Comparison of ENCODE assay signal across 8 mouse cellular contexts in genomic region chr12:40559103-40559502, GRCm38 (mm10).
A peak's percentile ranks its signal among the peaks of the same experiment; 100 is the strongest.
DNase-seq lines count a peak whose midpoint lies in the region; ATAC-seq lines count a peak whose summit lies in the region.

No protein-coding gene starts in this region.

- peak overlapping the region; percentile 29; the same call in 1 of the 2 replicates for H3K4me2 ChIP-seq in liver, embryonic 15.5 days
- H3K4me2 ChIP-seq in stomach, embryonic 16.5 days (ENCODE audit: low read depth, low read length) = no peak overlapping the region
- no peak overlapping the region for H3K4me2 ChIP-seq in forebrain, embryonic 11.5 days (ENCODE audit: low read depth, low read length, severe bottlenecking)

- no peak overlapping the region for H3K4me3 ChIP-seq in liver, embryonic 15.5 days (replicated peaks)
- no peak overlapping the region for H3K4me3 ChIP-seq in stomach, embryonic 16.5 days (replicated peaks; ENCODE audit: low read length)
- no peak overlapping the region for H3K4me3 ChIP-seq in forebrain, embryonic 11.5 days (ENCODE audit: low read depth, low read length)

- ATAC-seq in liver, embryonic 15.5 days (ENCODE audit: insufficient read depth) = peak; percentile 56
- no peak for ATAC-seq in stomach, embryonic 16.5 days (ENCODE audit: insufficient read depth, low FRiP score)
- ATAC-seq in forebrain, embryonic 11.5 days (replicated peaks; ENCODE audit: low FRiP score) = no peak

- DNase-seq in heart, adult 18-20 months = peak; percentile 73 to 90
- no peak for DNase-seq in heart, postnatal 4 days
- DNase-seq in CD4-positive, CD25-positive, alpha-beta regulatory T cell, adult 2 months (ENCODE audit: low read depth, low spot score) = peak; percentile 30
- peak; percentile 75 to 79 for DNase-seq in heart, adult 9 months (ENCODE audit: low spot score in 2 of 2)
- no peak for DNase-seq in frontal cortex, postnatal 25 days (ENCODE audit: low spot score in 2 of 2)
- DNase-seq in forebrain, embryonic 11.5 days (ENCODE audit: low spot score) = no peak

- WGBS in liver, embryonic 15.5 days (ENCODE audit: insufficient replicate concordance) = 10% methylated on average over 11 of the region's 11 CpGs
- 62% methylated on average over 11 of the region's 11 CpGs for WGBS in stomach, embryonic 16.5 days
- WGBS in forebrain, embryonic 11.5 days = 88% methylated on average over 11 of the region's 11 CpGs

- no peak overlapping the region for H3K9ac ChIP-seq in liver, embryonic 15.5 days
- H3K9ac ChIP-seq in stomach, embryonic 16.5 days (ENCODE audit: low read length) = no peak overlapping the region
- no peak overlapping the region for H3K9ac ChIP-seq in forebrain, embryonic 11.5 days (ENCODE audit: low read length)

- H3K36me3 ChIP-seq in liver, embryonic 15.5 days (replicated peaks) = no peaks in the 10 kb centered on the region
- H3K36me3 ChIP-seq in stomach, embryonic 16.5 days (ENCODE audit: control insufficient read depth, insufficient read depth, low read length) = no peaks in the 10 kb centered on the region
- H3K36me3 ChIP-seq in forebrain, embryonic 11.5 days (ENCODE audit: control insufficient read depth, insufficient read depth, low read length) = no peaks in the 10 kb centered on the region

- H3K27ac ChIP-seq in liver, embryonic 15.5 days (replicated peaks) = peak overlapping the region; percentile 29; the same call in 1 of the 2 replicates
- H3K27ac ChIP-seq in stomach, embryonic 16.5 days (ENCODE audit: low read length) = peak overlapping the region; percentile 5; the same call in 1 of the 2 replicates
- H3K27ac ChIP-seq in forebrain, embryonic 11.5 days (ENCODE audit: low read depth, low read length) = no peak overlapping the region

- H3K27me3 ChIP-seq in liver, embryonic 15.5 days = no peaks in the 10 kb centered on the region
- no peaks in the 10 kb centered on the region for H3K27me3 ChIP-seq in stomach, embryonic 16.5 days (ENCODE audit: control insufficient read depth, insufficient read depth, low read length)
- no peaks in the 10 kb centered on the region for H3K27me3 ChIP-seq in forebrain, embryonic 11.5 days (ENCODE audit: control insufficient read depth, insufficient read depth, low read length)

- no peaks in the 10 kb centered on the region for H3K4me1 ChIP-seq in liver, embryonic 15.5 days (replicated peaks)
- H3K4me1 ChIP-seq in stomach, embryonic 16.5 days (ENCODE audit: control insufficient read depth, insufficient read depth, low read length) = no peaks in the 10 kb centered on the region
- H3K4me1 ChIP-seq in forebrain, embryonic 11.5 days (replicated peaks; ENCODE audit: control insufficient read depth, insufficient read depth, low read length) = no peaks in the 10 kb centered on the region

- no peaks in the 10 kb centered on the region for H3K9me3 ChIP-seq in liver, embryonic 15.5 days (replicated peaks)
- H3K9me3 ChIP-seq in stomach, embryonic 16.5 days (replicated peaks; ENCODE audit: control insufficient read depth, low read length) = no peaks in the 10 kb centered on the region
- no peaks in the 10 kb centered on the region for H3K9me3 ChIP-seq in forebrain, embryonic 11.5 days (ENCODE audit: control insufficient read depth, low read length)

Comparison
In these comparisons a context has a peak if more than half of its experiments do, and no peak if none do; other contexts are left out.
1. DNase-seq: peak in heart, adult 18-20 months (2 of 2), CD4-positive, CD25-positive, alpha-beta regulatory T cell, adult 2 months (single experiment) and heart, adult 9 months (2 of 2); none in heart, postnatal 4 days (single experiment), frontal cortex, postnatal 25 days (0 of 2) and forebrain, embryonic 11.5 days (single experiment).